Mouse (Mus musculus) heart, adult 2 months (tissue): ENCODE measurements around the gene Ano2.

Experiments used
- CTCF ChIP-seq: fragments of 200-600 bp; IDR thresholded peaks from 2 replicates; pipeline ENCODE4 v1.8.1; 2022; ENCODE audit warnings: antibody characterized with exemption, mild to moderate bottlenecking, moderate library complexity
- POLR2A ChIP-seq: fragments of 200-500 bp; IDR thresholded peaks from 2 replicates; pipeline ENCODE4 v1.6.1; 2011; ENCODE audit warnings: mild to moderate bottlenecking, low read depth, low read length, control low read depth; ENCODE audit not compliant: insufficient read depth

GRCm38 (mm10) chr6:125726408-125726807 lies 36.2 kb downstream of the Ano2 start:
- TF ChIP-seq CTCF = peak; percentile 36; the same call in 1 of the 2 replicates
- TF ChIP-seq POLR2A = no peak
